ENCODE assay signal across 24 mouse cellular contexts in genomic region chr1:172418642-172419041, GRCm38 (mm10). TPM values are rescaled to one million over a fixed set of nuclear protein-coding genes. Genes with fewer than 3 reads are reported as not detected.
A peak's percentile ranks its signal among the peaks of the same experiment; 100 is the strongest.
DNase-seq lines count a peak whose midpoint lies in the region; ATAC-seq lines count a peak whose summit lies in the region.
"Had no signal": no experiment of that assay in that cellular context is flagged by ENCODE, and none has a peak within 500 bp of the region (broad histone marks: within the 10 kb centered on the region; RNA-seq: fewer than 3 reads in every experiment).

No protein-coding gene starts in this region.

- no peaks in the 10 kb centered on the region for H3K27me3 ChIP-seq in embryonic facial prominence, embryonic 11.5 days (ENCODE audit: control insufficient read depth, insufficient read depth, low read length)
- H3K27me3 ChIP-seq in embryonic facial prominence, embryonic 10.5 days (replicated peaks; ENCODE audit: low read depth, poor library complexity, severe bottlenecking) = no peaks in the 10 kb centered on the region
- H3K27me3 ChIP-seq in heart, embryonic 11.5 days (ENCODE audit: control insufficient read depth, insufficient read depth, low read length) = no peaks in the 10 kb centered on the region
- H3K27me3 ChIP-seq in kidney, embryonic 14.5 days (ENCODE audit: control insufficient read depth, insufficient read depth, low read length) = no peaks in the 10 kb centered on the region
- H3K27me3 ChIP-seq: CH12.LX; forebrain, embryonic 12.5 days; forebrain, embryonic 15.5 days; Patski had no signal

- H3K4me2 ChIP-seq in embryonic facial prominence, embryonic 11.5 days (ENCODE audit: low read depth, low read length) = no peak overlapping the region
- H3K4me2 ChIP-seq in heart, embryonic 11.5 days = no peak overlapping the region
- no peak overlapping the region for H3K4me2 ChIP-seq in kidney, embryonic 14.5 days (replicated peaks; ENCODE audit: low read depth, low read length)
- H3K4me2 ChIP-seq: embryonic facial prominence, embryonic 13.5 days; forebrain, embryonic 12.5 days; forebrain, embryonic 15.5 days had no signal

- 56% methylated on average over 3 of the region's 3 CpGs for WGBS in embryonic facial prominence, embryonic 11.5 days
- WGBS in embryonic facial prominence, embryonic 10.5 days = 74% methylated on average over 3 of the region's 3 CpGs
- 80% methylated on average over 3 of the region's 3 CpGs for WGBS in heart, embryonic 11.5 days (ENCODE audit: insufficient replicate concordance)
- 64% methylated on average over 3 of the region's 3 CpGs for WGBS in kidney, embryonic 14.5 days

- H3K27ac ChIP-seq in embryonic facial prominence, embryonic 11.5 days (replicated peaks; ENCODE audit: low read depth, low read length) = no peak overlapping the region
- no peak overlapping the region for H3K27ac ChIP-seq in embryonic facial prominence, embryonic 10.5 days (replicated peaks)
- no peak overlapping the region for H3K27ac ChIP-seq in heart, embryonic 11.5 days (ENCODE audit: low read depth, low read length)
- no peak overlapping the region for H3K27ac ChIP-seq in kidney, embryonic 14.5 days (ENCODE audit: low read depth, low read length)
- H3K27ac ChIP-seq: embryonic facial prominence, embryonic 13.5 days; forebrain, embryonic 12.5 days; forebrain, embryonic 15.5 days had no signal

- H3K4me1 ChIP-seq in embryonic facial prominence, embryonic 11.5 days (ENCODE audit: control insufficient read depth, insufficient read depth, low read length) = no peaks in the 10 kb centered on the region
- H3K4me1 ChIP-seq in embryonic facial prominence, embryonic 10.5 days = peaks cover 10% of the 10 kb centered on the region
- H3K4me1 ChIP-seq in heart, embryonic 11.5 days (ENCODE audit: control insufficient read depth, insufficient read depth, low read length) = no peaks in the 10 kb centered on the region
- H3K4me1 ChIP-seq in kidney, embryonic 14.5 days (ENCODE audit: control insufficient read depth, insufficient read depth, low read length) = no peaks in the 10 kb centered on the region
- H3K4me1 ChIP-seq: forebrain, embryonic 12.5 days; forebrain, embryonic 15.5 days had no signal

- ATAC-seq in embryonic facial prominence, embryonic 11.5 days (replicated peaks; ENCODE audit: insufficient number of reproducible peaks, low FRiP score, low TSS enrichment, low read depth) = peak; percentile 59; the same call in 1 of the 2 replicates
- no peak for ATAC-seq in heart, embryonic 11.5 days (replicated peaks; ENCODE audit: insufficient number of reproducible peaks, low FRiP score, low TSS enrichment)
- ATAC-seq in kidney, embryonic 14.5 days (ENCODE audit: low FRiP score, low TSS enrichment) = 0 out of 2 replicates have a peak, but pooled peaks have one; percentile 53
- ATAC-seq: activated CD4-positive, CD25-positive, alpha-beta regulatory T cell, adult 4 months; CD4-positive, CD25-positive, alpha-beta regulatory T cell, adult 4 months; forebrain, embryonic 15.5 days; forebrain, postnatal 0 days; Patski had no signal

- no peaks in the 10 kb centered on the region for H3K9me3 ChIP-seq in embryonic facial prominence, embryonic 11.5 days (replicated peaks; ENCODE audit: control insufficient read depth, low read length)
- H3K9me3 ChIP-seq in embryonic facial prominence, embryonic 10.5 days = no peaks in the 10 kb centered on the region
- H3K9me3 ChIP-seq in heart, embryonic 11.5 days (replicated peaks; ENCODE audit: control insufficient read depth, low read length) = no peaks in the 10 kb centered on the region
- H3K9me3 ChIP-seq in kidney, embryonic 14.5 days (ENCODE audit: control insufficient read depth, low read length) = 0 out of 2 replicates have a peak, but pooled peaks cover 2% of the 10 kb centered on the region
- H3K9me3 ChIP-seq: embryonic facial prominence, embryonic 13.5 days; forebrain, embryonic 12.5 days; forebrain, embryonic 15.5 days; G1E had no signal

- H3K36me3 ChIP-seq in embryonic facial prominence, embryonic 11.5 days (replicated peaks; ENCODE audit: control insufficient read depth, insufficient read depth, low read depth, low read length) = no peaks in the 10 kb centered on the region
- no peaks in the 10 kb centered on the region for H3K36me3 ChIP-seq in embryonic facial prominence, embryonic 10.5 days (replicated peaks)
- H3K36me3 ChIP-seq in heart, embryonic 11.5 days (ENCODE audit: control insufficient read depth, insufficient read depth, low read length) = no peaks in the 10 kb centered on the region
- no peaks in the 10 kb centered on the region for H3K36me3 ChIP-seq in kidney, embryonic 14.5 days (ENCODE audit: control insufficient read depth, insufficient read depth, low read length)
- H3K36me3 ChIP-seq: embryonic facial prominence, embryonic 13.5 days; forebrain, embryonic 12.5 days; forebrain, embryonic 15.5 days; G1E had no signal

- H3K9ac ChIP-seq in embryonic facial prominence, embryonic 11.5 days (replicated peaks; ENCODE audit: low read length) = no peak overlapping the region
- no peak overlapping the region for H3K9ac ChIP-seq in heart, embryonic 11.5 days (ENCODE audit: low read depth, low read length)
- H3K9ac ChIP-seq in kidney, embryonic 14.5 days (ENCODE audit: low read depth, low read length) = no peak overlapping the region
- H3K9ac ChIP-seq: embryonic facial prominence, embryonic 13.5 days; forebrain, embryonic 12.5 days; forebrain, embryonic 15.5 days; forebrain, postnatal 0 days had no signal

- no peak overlapping the region for H3K4me3 ChIP-seq in embryonic facial prominence, embryonic 11.5 days (ENCODE audit: low read depth, low read length)
- no peak overlapping the region for H3K4me3 ChIP-seq in embryonic facial prominence, embryonic 10.5 days
- H3K4me3 ChIP-seq in heart, embryonic 11.5 days (ENCODE audit: low read depth, low read length) = no peak overlapping the region
- H3K4me3 ChIP-seq in kidney, embryonic 14.5 days (ENCODE audit: low read length) = no peak overlapping the region
- H3K4me3 ChIP-seq: embryonic facial prominence, embryonic 13.5 days; forebrain, embryonic 12.5 days; forebrain, embryonic 15.5 days had no signal

- DNase-seq in embryonic facial prominence, embryonic 11.5 days (ENCODE audit: low spot score) = no peak
- DNase-seq in embryonic facial prominence, embryonic 10.5 days (ENCODE audit: low spot score) = no peak
- peak; percentile 66 for DNase-seq in heart, adult 11 months
- no peak for DNase-seq in kidney, adult 9 months
- no peak for DNase-seq in spleen, postnatal 14 days (ENCODE audit: low spot score in 2 of 2)
- DNase-seq: adrenal gland, adult 8-10 months; adrenal gland, postnatal 14 days; adrenal gland, postnatal 36 days; cerebellum, adult 11-12 months; cerebellum, adult 2 months; cerebellum, adult 9-10 months; cerebellum, postnatal 10 days; cerebellum, postnatal 25 days; forebrain, postnatal 0 days had no signal

RNA-seq across cellular contexts. Expression of gene Pigm, which starts 42.3 kb away (rescaled TPM):
- polyA plus RNA-seq in embryonic facial prominence, embryonic 11.5 days (2014; fragmentation: Nextera tagmentation; extraction: Ambion mirVana) = 11.4 and 12.3 TPM in 2 replicates
- polyA plus RNA-seq in embryonic facial prominence, embryonic 10.5 days (2016; fragmentation: Nextera tagmentation; extraction: Ambion mirVana) = 10.2 and 11.1 TPM in 2 replicates
- polyA plus RNA-seq in heart, embryonic 11.5 days (2014; fragmentation: Nextera tagmentation; extraction: Ambion mirVana) = 8.8 and 9.8 TPM in 2 replicates
- polyA plus RNA-seq in kidney, embryonic 14.5 days (2014; fragmentation: Nextera tagmentation; extraction: Ambion mirVana) = 9.5 and 12.1 TPM in 2 replicates

RNA-seq across cellular contexts. Expression of gene Slamf9, which starts 56.5 kb away (rescaled TPM):
- polyA plus RNA-seq in embryonic facial prominence, embryonic 11.5 days (2014; fragmentation: Nextera tagmentation; extraction: Ambion mirVana) = 0.48 and 0.53 TPM in 2 replicates
- not detected in 2 replicates for polyA plus RNA-seq in embryonic facial prominence, embryonic 10.5 days (2016; fragmentation: Nextera tagmentation; extraction: Ambion mirVana)
- 1.1 and 1.2 TPM in 2 replicates for polyA plus RNA-seq in heart, embryonic 11.5 days (2014; fragmentation: Nextera tagmentation; extraction: Ambion mirVana)
- polyA plus RNA-seq in kidney, embryonic 14.5 days (2014; fragmentation: Nextera tagmentation; extraction: Ambion mirVana) = 0.74 and 0.97 TPM in 2 replicates
- polyA plus RNA-seq: CD4-positive, CD25-positive, alpha-beta regulatory T cell, adult 4 months; embryonic facial prominence, embryonic 13.5 days; forebrain, embryonic 12.5 days; forebrain, embryonic 15.5 days; G1E had no signal
